Mouse (Mus musculus) naive thymus-derived CD4-positive, alpha-beta T cell, adult 2 months (primary cell): ENCODE results near the gene Enox1.

Experiments
- DNase-seq: peaks from one replicate; pipeline ENCODE4 v3.0.0-alpha.2; 2011; ENCODE audit warnings: low read depth

Gene Enox1

GRCm38 (mm10) chr14:77626557-77627507 lies 470.3 kb downstream of the Enox1 start:
- no peak for DNase-seq

GRCm38 (mm10) chr14:77632466-77633171 lies 476.1 kb downstream of the Enox1 start:
- no peak for DNase-seq

GRCm38 (mm10) chr14:77633172-77633542 lies 476.6 kb downstream of the Enox1 start:
- DNase-seq, result no peak

- no peak for DNase-seq
These were observed 480.4 kb downstream of the Enox1 start for GRCm38 (mm10) chr14:77636931-77637330.

GRCm38 (mm10) chr14:77638148-77638547 lies 481.6 kb downstream of the Enox1 start:
- DNase-seq, result no peak

GRCm38 (mm10) chr14:77638616-77639015 lies 482.1 kb downstream of the Enox1 start:
- no peak for DNase-seq

GRCm38 (mm10) chr14:77639586-77639985 lies 483.0 kb downstream of the Enox1 start:
- no peak for DNase-seq

- no peak for DNase-seq
These were observed 485.8 kb downstream of the Enox1 start for GRCm38 (mm10) chr14:77642314-77642713.

- no peak for DNase-seq
These were observed 489.6 kb downstream of the Enox1 start for GRCm38 (mm10) chr14:77646196-77646595.

GRCm38 (mm10) chr14:77647017-77647416 lies 490.5 kb downstream of the Enox1 start:
- DNase-seq, result no peak

GRCm38 (mm10) chr14:77648305-77648704 lies 491.7 kb downstream of the Enox1 start:
- no peak for DNase-seq

GRCm38 (mm10) chr14:77658739-77659138 lies 502.2 kb downstream of the Enox1 start:
- DNase-seq, result no peak

- no peak for DNase-seq
These were observed 505.7 kb downstream of the Enox1 start for GRCm38 (mm10) chr14:77662273-77662672.

- no peak for DNase-seq
These were observed 506.4 kb downstream of the Enox1 start for GRCm38 (mm10) chr14:77662994-77663393.

GRCm38 (mm10) chr14:77668096-77668495 lies 511.5 kb downstream of the Enox1 start:
- no peak for DNase-seq

- DNase-seq, result no peak
These were observed 512.9 kb downstream of the Enox1 start for GRCm38 (mm10) chr14:77669494-77669893.

- DNase-seq, result no peak
These were observed 514.4 kb downstream of the Enox1 start for GRCm38 (mm10) chr14:77670945-77671344.

GRCm38 (mm10) chr14:77671961-77672360 lies 515.4 kb downstream of the Enox1 start:
- DNase-seq, result no peak

- no peak for DNase-seq
These were observed 516.6 kb downstream of the Enox1 start for GRCm38 (mm10) chr14:77673138-77673537.

- no peak for DNase-seq
These were observed 521.4 kb downstream of the Enox1 start for GRCm38 (mm10) chr14:77677951-77678350.

GRCm38 (mm10) chr14:77679877-77680276 lies 523.3 kb downstream of the Enox1 start:
- DNase-seq, result no peak

GRCm38 (mm10) chr14:77682888-77683555 lies 526.5 kb downstream of the Enox1 start:
- DNase-seq, result no peak

GRCm38 (mm10) chr14:77689816-77690215 lies 533.3 kb downstream of the Enox1 start:
- no peak for DNase-seq
